Mouse (Mus musculus) stomach, postnatal 0 days (tissue): ENCODE measurements around the gene Ankrd44. TPM values are rescaled to one million over a fixed set of nuclear protein-coding genes. Genes with fewer than 3 reads are reported as not detected.

Experiments used
- ATAC-seq: fragments of 200-750 bp; cut with Nextera tagmentation; 2 replicates; pipeline ENCODE4 v1.8.0; 2017; ENCODE audit not compliant: low FRiP score, low TSS enrichment
- DNase-seq: peaks from one replicate; pipeline ENCODE4 v3.0.0-alpha.2; 2016; ENCODE audit warnings: low spot score
- H3K27ac ChIP-seq: fragments of 300-500 bp; sonication (generic); replicated peaks from 2 replicates; pipeline ENCODE4 v1.5.1; 2014; ENCODE audit warnings: mild to moderate bottlenecking, control low read depth
- H3K27me3 ChIP-seq: fragments of 300-500 bp; sonication (generic); 2 replicates; pipeline ENCODE4 v1.6.1; 2014; ENCODE audit warnings: low read length; ENCODE audit not compliant: control insufficient read depth, insufficient read depth
- H3K36me3 ChIP-seq: fragments of 300-500 bp; sonication (generic); 2 replicates; pipeline ENCODE4 v1.6.1; 2014; ENCODE audit warnings: low read length, mixed read lengths; ENCODE audit not compliant: control insufficient read depth, insufficient read depth
- H3K4me1 ChIP-seq: fragments of 300-500 bp; sonication (generic); replicated peaks from 2 replicates; pipeline ENCODE4 v1.6.1; 2014; ENCODE audit warnings: antibody characterized with exemption; ENCODE audit not compliant: control insufficient read depth, insufficient read depth
- H3K4me2 ChIP-seq: fragments of 300-500 bp; sonication (generic); replicated peaks from 2 replicates; pipeline ENCODE4 v1.6.1; 2014; ENCODE audit warnings: low read depth, mild to moderate bottlenecking, control low read depth, moderate library complexity
- H3K4me3 ChIP-seq: fragments of 300-500 bp; sonication (generic); 2 replicates; pipeline ENCODE4 v1.5.1; 2014; ENCODE audit warnings: low read depth, low read length, control low read depth
- H3K9ac ChIP-seq: fragments of 300-500 bp; sonication (generic); 2 replicates; pipeline ENCODE4 v1.6.1; 2014; ENCODE audit warnings: mild to moderate bottlenecking, low read length, control low read depth, mixed read lengths
- H3K9me3 ChIP-seq: fragments of 300-500 bp; sonication (generic); 2 replicates; pipeline ENCODE4 v1.6.1; 2016; ENCODE audit warnings: low read length; ENCODE audit not compliant: control insufficient read depth
- CTCF ChIP-seq: IDR thresholded peaks from 2 replicates; pipeline ENCODE4 v1.5.1; 2016; ENCODE audit warnings: antibody characterized with exemption, low read depth, mild to moderate bottlenecking, moderate library complexity
- EP300 ChIP-seq: optimal IDR thresholded peaks from 2 replicates; pipeline ENCODE3; 2016; ENCODE audit warnings: antibody characterized with exemption
- WGBS: fragments of 180-500 bp; shearing (Covaris S2); extraction: QIAGEN DNeasy Blood & Tissue Kit; methylation state at CpG from one replicate; pipeline ENCODE4 v1.1.7; 2014; 5-methylcytosine and 5-hydroxymethylcytosine counted together
- microRNA-seq: library from miRNA; unstranded; fragments of <30 nt; microRNA quantifications from one replicate; pipeline ENCODE4, GENCODE M21; 2016
- polyA plus RNA-seq: library from polyadenylated mRNA; unstranded; fragments of >200 nt; fragmentation: Nextera tagmentation; extraction: Ambion mirVana; gene quantifications from 2 replicates; pipeline ENCODE4 v1.2.1, GENCODE M21; 2015

Gene Ankrd44
- polyA plus RNA-seq, 1 experiment from 2014 or later, result 7.8 TPM

DNA sequence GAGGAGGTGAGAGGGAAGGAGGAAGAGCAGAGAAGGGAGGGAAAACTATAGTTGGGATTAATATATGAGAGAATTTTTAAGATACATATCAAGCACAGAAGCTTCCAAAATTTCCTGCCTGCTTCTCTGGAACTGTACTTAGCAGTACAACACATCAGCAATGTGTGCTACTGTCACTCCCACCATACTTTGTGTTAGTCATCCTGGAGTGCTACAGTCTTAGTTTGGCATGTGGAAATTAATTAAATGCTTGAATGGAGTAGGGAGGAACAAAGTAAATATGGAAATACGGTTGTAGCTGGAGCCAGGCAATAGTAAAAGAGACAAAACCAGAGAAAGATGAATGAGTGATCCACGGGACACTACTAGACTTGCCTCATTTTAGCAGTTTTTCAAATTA, 330.0 kb downstream of the Ankrd44 start:
- no peaks in the 10 kb centered on the region for H3K36me3 ChIP-seq
- ATAC-seq (no peak), DNase-seq (no peak)
- H3K4me2 ChIP-seq, result no peak overlapping the region
- H3K9me3 ChIP-seq, result no peaks in the 10 kb centered on the region
- no peaks in the 10 kb centered on the region for H3K4me1 ChIP-seq
- TF ChIP-seq CTCF (no peak), EP300 (no peak)
- no peak overlapping the region for H3K9ac ChIP-seq
- no peak overlapping the region for H3K27ac ChIP-seq
- no peak overlapping the region for H3K4me3 ChIP-seq
- 61% methylated on average over 2 of the region's 2 CpGs for WGBS
- H3K27me3 ChIP-seq, result no peaks in the 10 kb centered on the region

Small RNAs within 50 kb of the gene (microRNA-seq; reads per million reads assigned to microRNA genes)
- gene Gm24053, result not detected

Other genes starting within 250 kb of the Ankrd44 start
- gene Sf3b1, start 101.1 kb upstream of the Ankrd44 start, polyA plus RNA-seq, result 153 TPM in 2 replicates
- 31.4 and 36.2 TPM in 2 replicates for gene Coq10b, start 126.4 kb upstream of the Ankrd44 start, polyA plus RNA-seq
- gene Hspe1, start 161.7 kb upstream of the Ankrd44 start, polyA plus RNA-seq, result 295 and 324 TPM in 2 replicates
- 154 and 166 TPM in 2 replicates for gene Hspd1, start 161.9 kb upstream of the Ankrd44 start, polyA plus RNA-seq
- gene Mob4, start 204.8 kb upstream of the Ankrd44 start, polyA plus RNA-seq, result 128 and 139 TPM in 2 replicates